Mouse (Mus musculus): ENCODE measurements at regions not wholly inside any gene's neighbourhood (a gene's known extent, or its start where the extent isn't known, plus 50 kb on each side); places are given as distances from the start of the nearest gene placed in this dataset.

DNA sequence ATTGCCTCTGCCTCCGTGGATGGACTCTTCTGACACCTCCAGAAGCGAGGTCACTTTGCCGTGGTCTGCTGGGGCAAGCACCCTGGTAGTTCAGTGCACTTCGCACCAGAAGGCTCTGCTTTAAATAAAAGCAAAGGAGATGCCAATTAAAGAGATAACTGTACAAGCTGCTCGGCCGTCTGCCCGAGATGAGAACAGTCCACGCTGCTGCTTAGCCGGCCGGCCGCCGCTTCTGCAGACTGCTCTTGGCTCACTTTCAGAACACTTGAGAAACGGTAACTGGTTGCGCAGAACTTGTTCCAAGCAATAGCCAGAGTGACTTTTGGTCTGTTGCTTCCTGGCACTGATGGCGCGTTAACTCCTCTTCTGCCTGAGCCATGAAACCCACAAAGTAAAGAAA, 121.0 kb upstream of the Rreb1 start:
- TF ChIP-seq CTCF (IDR thresholded peaks at IDR 0.05; ENCODE audit: low read depth) (no peak), EP300 (IDR thresholded peaks at IDR 0.05; ENCODE audit: low read depth) (no peak)
